Mouse (Mus musculus): Measurements from ENCODE around the gene Hspa12b.

GRCm38 (mm10) chr2:131179990-131180587, 53.0 kb downstream of the Hspa12b start, which contains the start of gene Cenpb:
- no peak for TF ChIP-seq POLR2A (IDR thresholded peaks at IDR 0.05; ENCODE audit: control insufficient read depth, low read depth, low read length)
- TF ChIP-seq CTCF (IDR thresholded peaks at IDR 0.05; ENCODE audit: control insufficient read depth, insufficient read depth, insufficient replicate concordance, low read depth, low read length), result peak; percentile 42; the same call in 1 of the 2 replicates
